Mouse (Mus musculus): ENCODE data around the gene Ccdc189.

- TF ChIP-seq CTCF (IDR thresholded peaks at IDR 0.05; ENCODE audit: low read depth) (no peak), EP300 (optimal IDR thresholded peaks at IDR 0.05) (no peak)
Observed at GRCm38 (mm10) chr7:127602903-127603302, 14.5 kb upstream of the Ccdc189 start.
